Mouse (Mus musculus) Patski (cell line): ENCODE measurements at regions not wholly inside any gene's neighbourhood (a gene's known extent, or its start where the extent isn't known, plus 50 kb on each side); places are given as distances from the start of the nearest gene placed in this dataset.

Experiments used
- ATAC-seq: fragments of 100-300 bp; one replicate; pipeline ENCODE4 v1.8.0; 2021
- CTCF ChIA-PET: fragments of 350-600 bp; sonication (Branson Sonifier 250); formaldehyde crosslinking; loops from one replicate; lab custom pipeline; 2022; ENCODE audit warnings: inconsistent platforms; lab: Charles Lee
- POLR2A ChIA-PET: fragments of 350-600 bp; sonication (Branson Sonifier 250); formaldehyde crosslinking; loops from one replicate; lab custom pipeline; 2022; ENCODE audit warnings: antibody characterized with exemption, inconsistent platforms; lab: Charles Lee
- DNase-seq: peaks from one replicate; pipeline ENCODE4 v3.0.0-alpha.2; 2011; ENCODE audit warnings: low read depth, low spot score
- H3K27me3 ChIP-seq: fragments of 371-371 bp; one replicate; pipeline ENCODE4 v1.5.1; 2021
- CTCF ChIP-seq: fragments of 100-300 bp; IDR thresholded peaks from one replicate; pipeline ENCODE4 v1.5.1; 2021
- in situ Hi-C: fragments of 300-500 bp; cut with MboI; formaldehyde crosslinking; loops from 3 replicates; pipeline ENCODE4 v1.11.1; 2018; ENCODE audit warnings: low pct_unique_long_range_greater_than_20kb, mixed read lengths

DNA sequence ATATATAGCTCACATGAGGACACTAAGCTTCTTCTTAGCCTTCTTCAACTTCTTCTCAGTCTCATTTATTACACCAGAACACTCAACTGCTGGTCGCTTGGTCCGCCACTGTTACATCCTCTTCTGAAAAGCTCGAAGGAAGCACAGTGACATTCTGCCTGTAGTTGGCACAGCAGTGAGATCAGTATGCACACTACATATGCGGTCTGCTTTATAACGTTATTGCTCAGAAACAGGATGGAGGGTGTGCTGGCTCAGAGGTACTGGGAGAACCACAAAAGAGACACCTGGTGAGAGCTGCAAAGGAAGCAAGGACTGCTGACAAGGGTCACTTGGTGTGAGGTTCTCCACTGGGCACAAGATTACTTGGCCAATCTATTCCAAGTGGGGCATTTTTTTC is 179.5 kb downstream of the Ets1 start:
- TF ChIP-seq CTCF: no peak
- CTCF ChIA-PET: no interaction called here
- in situ Hi-C loops: no loop called here
- ATAC-seq: no peak
- H3K27me3 ChIP-seq: peaks cover 17% of the 10 kb centered on the region
- no peak for DNase-seq
- POLR2A ChIA-PET: no interaction called here

DNA sequence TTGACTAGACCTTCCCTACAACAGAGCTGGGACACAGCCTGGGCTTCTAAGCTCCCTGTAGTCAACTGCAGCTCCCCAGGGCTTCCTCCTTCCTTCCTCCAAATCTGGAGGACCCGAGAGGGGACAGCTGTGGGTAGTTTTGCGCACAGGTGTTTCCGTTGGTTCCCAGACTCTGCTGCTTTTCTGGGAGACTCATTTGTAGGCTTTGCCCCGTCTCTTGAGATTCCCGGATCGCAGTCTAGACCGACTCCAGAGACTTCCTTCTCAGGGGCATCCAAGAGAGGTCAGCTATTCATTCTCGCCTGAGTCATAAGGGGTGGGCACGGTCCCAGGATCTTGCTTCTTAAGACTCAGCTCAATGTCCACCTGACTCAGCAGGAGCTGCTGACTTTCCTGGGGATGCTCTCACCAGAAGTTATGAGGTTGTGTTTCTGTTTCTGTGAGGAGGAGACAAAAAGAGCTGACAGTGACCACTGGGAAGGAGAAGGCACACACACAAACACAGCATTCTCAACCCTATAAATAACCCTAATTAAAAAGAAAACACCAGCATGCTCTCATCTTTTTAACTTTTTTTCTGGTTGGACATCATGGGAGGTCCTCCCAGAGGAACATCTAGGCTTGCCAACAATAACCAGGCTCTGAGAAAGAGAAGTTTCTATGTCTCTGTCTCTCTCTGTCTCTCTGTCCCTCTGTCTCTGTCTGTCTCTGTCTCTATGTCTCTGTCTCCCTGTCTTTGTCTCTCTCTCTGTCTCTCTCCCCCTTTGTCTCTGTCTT is 180.8 kb downstream of the Ets1 start:
- in situ Hi-C loops: no loop called here
- ChIA-PET CTCF (no interaction called here), POLR2A (no interaction called here)
- DNase-seq (peak; percentile 47), ATAC-seq (peak; percentile 57)
- H3K27me3 ChIP-seq: peaks cover 17% of the 10 kb centered on the region
- no peak for TF ChIP-seq CTCF

DNA sequence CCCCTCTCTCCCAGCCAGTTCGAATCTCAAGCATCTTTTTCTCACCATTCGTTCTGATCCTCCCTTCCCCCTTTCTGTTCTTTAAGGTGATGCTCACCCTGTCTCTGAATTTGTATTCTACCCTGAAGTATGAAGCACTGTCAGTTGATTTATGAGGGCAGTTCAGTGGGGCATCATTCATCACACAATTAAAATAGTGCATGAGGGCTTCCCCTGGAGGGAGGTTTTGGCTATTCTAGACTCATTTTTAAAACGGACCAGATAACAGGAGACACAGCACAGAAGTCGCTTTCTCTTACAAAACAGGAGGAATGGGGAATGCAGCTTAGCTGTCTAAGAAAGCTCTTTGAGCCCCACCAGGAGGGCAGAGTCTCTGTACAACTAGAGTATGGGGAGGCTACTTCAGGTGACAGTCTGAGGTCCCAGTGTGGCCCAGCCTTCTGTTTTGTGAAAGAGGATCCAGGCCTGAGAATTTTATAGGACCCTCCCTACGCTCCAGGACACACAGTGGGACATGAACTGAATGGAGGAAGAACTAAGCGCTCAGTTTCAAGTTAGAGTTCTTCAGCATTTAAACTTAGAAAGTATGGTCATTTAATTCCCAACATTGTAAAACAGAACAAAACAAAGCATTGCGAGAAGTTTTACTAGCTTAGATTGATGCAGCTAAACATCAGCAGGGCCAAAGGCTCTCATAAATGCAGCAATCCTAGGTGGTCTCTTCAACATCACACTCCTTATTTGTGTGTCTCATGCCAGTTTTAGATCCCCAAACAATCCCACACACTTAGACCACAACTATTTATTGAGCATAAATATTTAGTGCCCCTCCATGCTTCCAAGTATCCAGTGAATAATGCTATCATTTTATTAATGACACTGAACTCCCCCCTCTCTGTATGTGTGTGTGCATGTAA is 181.7 kb downstream of the Ets1 start:
- H3K27me3 ChIP-seq: peaks cover 17% of the 10 kb centered on the region
- no peak for TF ChIP-seq CTCF
- ChIA-PET POLR2A (no interaction called here), CTCF (no interaction called here)
- in situ Hi-C loops: no loop called here
- DNase-seq (no peak), ATAC-seq (no peak)

DNA sequence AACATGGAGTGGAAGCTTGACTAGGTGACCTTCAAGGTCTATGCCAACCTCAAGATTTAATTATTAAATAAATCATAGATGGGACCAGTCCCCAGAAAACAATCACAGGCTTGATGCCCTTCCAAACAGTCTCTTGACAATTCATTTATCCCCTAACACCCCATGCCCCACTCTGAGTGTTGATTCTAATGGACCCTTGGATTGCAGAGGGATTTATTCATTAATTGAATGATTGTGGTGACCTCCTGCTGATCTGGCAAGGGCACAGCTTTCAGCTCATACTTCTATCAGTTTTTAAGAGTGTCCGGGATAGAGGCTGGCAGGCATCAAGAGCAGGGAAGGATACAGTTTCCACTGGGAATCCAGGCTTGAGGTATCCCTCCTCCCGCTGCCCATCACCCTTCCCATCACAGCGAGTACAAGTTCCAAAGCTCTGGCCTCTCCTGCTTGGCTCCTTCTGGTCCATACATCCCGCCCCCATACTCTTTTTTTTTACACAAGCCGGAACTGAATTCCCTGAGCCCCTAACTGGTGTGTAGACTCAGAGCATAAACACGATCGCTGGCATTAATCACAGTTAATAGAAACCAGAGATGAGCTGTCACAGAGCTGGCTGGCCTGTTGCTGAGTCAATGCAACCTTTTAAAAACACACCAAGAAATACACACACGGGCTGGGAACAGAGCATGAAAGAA is 187.6 kb downstream of the Ets1 start:
- H3K27me3 ChIP-seq: peaks cover 16% of the 10 kb centered on the region
- POLR2A ChIA-PET: interaction anchor here (0.7 to 1.1 kb wide), 2 partner anchors 29 to 111 kb away, joined by 3 read pairs; no protein-coding TSS in a partner anchor
- DNase-seq (no peak), ATAC-seq (no peak)
- no peak for TF ChIP-seq CTCF
- CTCF ChIA-PET: no interaction called here
- in situ Hi-C loops: no loop called here

DNA sequence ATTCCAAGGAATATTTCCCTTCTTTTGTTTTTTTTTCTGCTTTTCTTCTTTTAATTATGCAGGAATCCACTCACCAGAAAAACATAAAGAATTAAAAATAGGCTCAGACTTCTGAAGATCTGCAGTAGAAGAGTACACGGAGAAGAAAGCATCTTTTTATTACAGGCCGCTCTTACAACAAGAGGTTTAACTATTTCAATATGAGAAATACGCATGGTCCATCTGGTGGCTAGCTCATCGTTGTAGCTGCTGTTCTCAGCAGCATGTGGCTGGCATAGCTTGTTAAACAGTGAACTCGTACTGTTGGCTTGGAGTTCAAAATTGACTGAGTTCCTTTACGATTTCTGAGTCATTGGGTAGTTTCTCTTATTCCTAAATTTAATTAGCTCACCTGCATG is 188.1 kb downstream of the Ets1 start:
- peaks cover 14% of the 10 kb centered on the region for H3K27me3 ChIP-seq
- DNase-seq: no peak
- ATAC-seq: no peak
- ChIA-PET CTCF (no interaction called here), POLR2A (no interaction called here)
- in situ Hi-C loops: no loop called here
- no peak for TF ChIP-seq CTCF

DNA sequence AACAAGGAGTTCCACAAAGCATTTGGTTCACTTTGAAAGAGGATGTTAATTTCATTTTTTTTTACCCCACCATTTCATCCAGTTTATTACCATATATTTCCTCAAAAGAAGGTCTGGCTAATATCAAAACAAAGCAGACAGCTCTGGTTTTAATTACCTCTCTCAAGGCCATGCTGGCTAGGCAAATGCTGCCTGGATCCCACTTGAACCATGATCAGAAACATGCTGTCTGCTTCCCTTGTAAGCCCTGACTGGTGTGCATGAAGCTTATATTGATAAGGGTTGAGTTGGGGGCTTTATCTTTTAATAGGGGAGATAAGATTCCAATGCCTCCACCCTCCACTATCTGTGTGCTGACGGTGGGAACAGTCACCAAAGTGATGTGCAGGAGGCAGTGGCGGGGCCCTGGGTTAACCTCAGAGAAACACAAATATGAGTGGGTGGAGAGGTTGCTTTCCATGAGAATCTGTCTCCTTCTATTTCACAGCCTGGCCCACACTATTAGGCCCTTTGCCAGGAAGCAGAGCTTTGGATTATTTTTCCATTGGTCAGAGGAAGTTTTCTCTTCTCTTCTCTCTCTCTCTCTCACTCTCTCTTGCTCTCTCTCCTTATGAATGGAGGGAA is 194.4 kb downstream of the Ets1 start:
- H3K27me3 ChIP-seq: peaks cover 10% of the 10 kb centered on the region
- in situ Hi-C loops: no loop called here
- no peak for ATAC-seq
- no peak for DNase-seq
- POLR2A ChIA-PET: no interaction called here
- CTCF ChIA-PET: interaction anchor here (1.0 kb wide), 1 partner anchor 51 kb away, joined by 3 read pairs; no protein-coding TSS in a partner anchor
- no peak for TF ChIP-seq CTCF

DNA sequence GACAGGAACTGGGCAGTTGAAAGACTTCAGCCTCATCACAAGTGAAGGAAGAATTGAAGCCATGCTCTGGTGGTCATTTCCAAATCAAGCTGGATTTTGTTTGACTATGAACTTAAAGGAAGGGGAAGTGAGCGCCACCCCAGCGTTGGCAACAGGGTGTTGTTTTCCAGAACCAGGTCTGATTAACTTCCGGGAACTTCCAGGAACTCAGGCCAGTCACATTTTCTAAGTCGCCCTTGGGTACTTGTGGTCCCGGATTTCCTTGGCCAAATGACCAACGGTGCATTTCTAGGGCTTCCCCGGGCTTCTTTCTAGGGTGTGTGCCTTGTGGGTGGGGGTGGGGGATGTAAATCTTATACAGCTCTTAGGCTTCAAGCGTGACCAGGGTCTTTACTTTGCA is 197.4 kb downstream of the Ets1 start:
- TF ChIP-seq CTCF: no peak
- in situ Hi-C loops: no loop called here
- CTCF ChIA-PET: no interaction called here
- DNase-seq (no peak), ATAC-seq (no peak)
- POLR2A ChIA-PET: no interaction called here
- peaks cover 3% of the 10 kb centered on the region for H3K27me3 ChIP-seq

DNA sequence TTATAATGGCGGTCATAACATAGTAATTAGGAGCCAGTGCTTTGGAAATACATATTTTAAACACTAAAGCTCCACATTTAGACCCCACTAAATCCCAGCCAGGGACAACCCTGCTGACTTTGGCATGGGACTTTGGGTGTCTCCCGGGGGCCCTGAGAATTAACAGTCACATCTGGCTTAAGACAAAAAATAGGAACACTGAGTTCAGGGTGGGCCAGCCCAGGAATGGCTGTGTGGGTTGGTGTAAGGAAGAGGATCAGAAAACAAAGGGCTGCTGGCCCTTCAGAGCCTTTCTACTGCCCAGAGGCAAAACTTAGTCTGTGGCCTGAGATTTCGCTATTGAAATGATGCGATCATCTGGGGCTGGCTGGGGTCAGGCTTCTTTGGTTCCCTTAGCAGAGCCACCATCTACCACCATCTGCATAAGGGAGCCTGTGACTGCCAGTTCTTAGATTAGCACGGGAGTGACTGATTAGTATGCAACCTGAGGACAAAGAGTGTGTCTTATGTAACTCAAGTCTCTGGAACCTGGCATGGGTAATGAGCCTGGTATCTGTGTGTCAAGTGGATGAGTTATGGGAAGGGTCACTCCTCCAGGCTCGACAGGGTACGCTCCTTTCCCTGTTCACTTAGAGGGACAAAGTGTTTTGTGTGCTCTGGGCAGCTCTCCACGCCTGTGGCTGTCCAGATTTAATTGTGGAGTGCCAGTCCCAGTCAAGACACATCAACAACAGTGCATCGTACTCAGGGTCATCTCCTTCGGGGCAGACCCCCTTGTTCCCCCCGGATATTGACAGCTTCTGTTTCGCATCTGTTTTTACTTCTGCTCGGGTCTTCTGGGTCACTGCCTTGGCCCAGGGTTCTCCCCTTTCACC is 199.0 kb downstream of the Ets1 start:
- TF ChIP-seq CTCF: no peak
- ATAC-seq (no peak), DNase-seq (no peak)
- H3K27me3 ChIP-seq: peaks cover 3% of the 10 kb centered on the region
- in situ Hi-C loops: no loop called here
- ChIA-PET CTCF (no interaction called here), POLR2A (no interaction called here)

DNA sequence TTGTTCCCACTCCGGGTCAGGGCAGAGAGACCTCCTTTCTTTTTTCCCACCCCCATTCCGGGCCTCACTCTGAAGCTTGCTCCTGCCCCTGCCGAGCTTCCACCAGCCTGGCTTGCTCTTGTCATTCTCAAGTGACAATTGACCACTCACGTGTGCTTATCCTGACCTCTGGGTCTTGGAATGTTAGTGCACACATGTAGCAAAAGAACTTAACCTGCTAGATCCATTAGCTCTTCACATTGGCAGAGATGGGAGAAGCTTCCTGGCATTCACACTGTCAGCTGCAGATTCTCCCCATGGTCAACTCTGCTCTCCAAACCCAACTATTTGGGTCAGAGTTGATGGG is 199.6 kb downstream of the Ets1 start:
- in situ Hi-C loops: no loop called here
- TF ChIP-seq CTCF: no peak
- DNase-seq: no peak
- ATAC-seq: no peak
- peaks cover 3% of the 10 kb centered on the region for H3K27me3 ChIP-seq
- CTCF ChIA-PET: no interaction called here
- POLR2A ChIA-PET: no interaction called here
